Mouse (Mus musculus) cortical plate, adult 2 months (tissue): Measurements from ENCODE around the gene Crip1.

Experiments used
- CTCF ChIP-seq: fragments of 200-500 bp; IDR thresholded peaks from 2 replicates; pipeline ENCODE4 v1.5.1; 2011; ENCODE audit warnings: mild to moderate bottlenecking, control low read depth, low read length; ENCODE audit not compliant: insufficient read depth; ENCODE audit errors: extremely low read depth
- POLR2A ChIP-seq: fragments of 200-500 bp; IDR thresholded peaks from 2 replicates; pipeline ENCODE4 v1.6.1; 2011; ENCODE audit warnings: mild to moderate bottlenecking, low read length, control low read depth; ENCODE audit not compliant: insufficient read depth; ENCODE audit errors: extremely low read depth

DNA sequence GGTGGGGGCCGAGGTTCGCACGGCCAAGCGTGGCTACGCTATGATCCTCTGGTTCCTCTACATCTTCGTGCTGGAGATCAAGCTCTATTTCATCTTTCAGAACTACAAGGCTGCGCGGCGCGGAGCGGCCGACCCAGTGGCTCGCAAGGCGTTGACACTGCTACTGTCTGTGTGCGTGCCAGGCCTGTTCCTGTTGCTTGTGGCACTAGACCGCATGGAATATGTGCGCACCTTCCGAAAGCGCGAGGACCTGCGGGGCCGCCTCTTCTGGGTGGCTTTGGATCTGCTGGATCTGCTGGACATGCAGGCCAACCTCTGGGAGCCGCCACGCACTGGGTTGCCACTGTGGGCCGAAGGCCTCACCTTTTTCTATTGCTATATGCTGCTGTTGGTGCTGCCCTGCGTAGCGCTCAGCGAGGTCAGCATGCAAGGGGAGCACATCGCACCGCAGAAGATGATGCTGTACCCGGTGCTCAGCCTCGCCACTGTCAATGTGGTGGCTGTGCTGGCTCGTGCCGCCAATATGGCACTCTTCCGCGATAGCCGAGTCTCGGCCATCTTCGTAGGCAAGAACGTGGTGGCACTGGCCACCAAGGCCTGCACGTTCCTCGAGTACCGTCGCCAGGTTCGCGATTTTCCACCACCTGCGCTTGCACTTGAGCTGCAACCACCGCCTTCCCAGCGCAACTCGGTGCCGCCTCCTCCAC is 42.4 kb downstream of the Crip1 start:
- TF ChIP-seq CTCF, result no peak
- TF ChIP-seq POLR2A, result no peak
